Mouse (Mus musculus) CH12.LX (cell line): ENCODE measurements around the gene Jph2.

ENCODE experiments used
- BHLHE40 ChIP-seq: IDR thresholded peaks from 2 replicates; pipeline ENCODE4 v1.6.1; 2011; ENCODE audit warnings: mild to moderate bottlenecking, low read depth, low read length, improper control_type of control experiment
- CTCF ChIP-seq, 2 experiments: IDR thresholded peaks in 1 of 2; conservative IDR thresholded peaks in 1 of 2; 2 replicates each; pipeline ENCODE4 v1.5.1; 2011 to 2012; ENCODE audit warnings: low read depth in 2 of 2, low read length in 2 of 2, improper control_type of control experiment in 1 of 2, inconsistent platforms in 1 of 2, mild to moderate bottlenecking in 1 of 2, moderate library complexity in 1 of 2
- EP300 ChIP-seq: IDR thresholded peaks from 2 replicates; pipeline ENCODE4 v1.6.1; 2011; ENCODE audit warnings: low read length, improper control_type of control experiment
- GABPA ChIP-seq: IDR thresholded peaks from 2 replicates; pipeline ENCODE4 v1.6.1; 2012; ENCODE audit warnings: low read depth, low read length, improper control_type of control experiment, inconsistent platforms; ENCODE audit not compliant: insufficient replicate concordance
- MAFK ChIP-seq: IDR thresholded peaks from 2 replicates; pipeline ENCODE4 v1.6.1; 2011; ENCODE audit warnings: low read length, improper control_type of control experiment; ENCODE audit not compliant: insufficient replicate concordance
- NRF1 ChIP-seq: IDR thresholded peaks from 2 replicates; pipeline ENCODE4 v1.6.1; 2014; ENCODE audit warnings: low read depth, mild to moderate bottlenecking, inconsistent platforms, low read length, improper control_type of control experiment, moderate library complexity
- POLR2A ChIP-seq: IDR thresholded peaks from 2 replicates; pipeline ENCODE4 v1.6.1; 2011; ENCODE audit warnings: low read depth, mild to moderate bottlenecking, improper control_type of control experiment, low read length
- SIN3A ChIP-seq: IDR thresholded peaks from 2 replicates; pipeline ENCODE4 v1.6.1; 2012; ENCODE audit warnings: low read length, improper control_type of control experiment, inconsistent platforms
- SMC3 ChIP-seq: IDR thresholded peaks from 2 replicates; pipeline ENCODE4 v1.6.1; 2011; ENCODE audit warnings: low read depth, low read length, improper control_type of control experiment
- UBTF ChIP-seq: IDR thresholded peaks from 2 replicates; pipeline ENCODE4 v1.6.1; 2012; ENCODE audit warnings: low read depth, mild to moderate bottlenecking, inconsistent platforms, low read length, improper control_type of control experiment, moderate library complexity
- USF1 ChIP-seq: IDR thresholded peaks from 2 replicates; pipeline ENCODE4 v1.6.1; 2014; ENCODE audit warnings: low read depth, mild to moderate bottlenecking, inconsistent platforms, low read length, improper control_type of control experiment
- USF2 ChIP-seq: conservative IDR thresholded peaks from 2 replicates; pipeline ENCODE4 v1.6.1; 2011; ENCODE audit warnings: low read depth, low read length, improper control_type of control experiment
- ZC3H11A ChIP-seq: IDR thresholded peaks from 2 replicates; pipeline ENCODE4 v1.6.1; 2012; ENCODE audit warnings: low read depth, mild to moderate bottlenecking, inconsistent platforms, low read length, improper control_type of control experiment
- ZNF384 ChIP-seq: IDR thresholded peaks from 2 replicates; pipeline ENCODE4 v1.6.1; 2012; ENCODE audit warnings: low read depth, low read length, improper control_type of control experiment, inconsistent platforms

DNA sequence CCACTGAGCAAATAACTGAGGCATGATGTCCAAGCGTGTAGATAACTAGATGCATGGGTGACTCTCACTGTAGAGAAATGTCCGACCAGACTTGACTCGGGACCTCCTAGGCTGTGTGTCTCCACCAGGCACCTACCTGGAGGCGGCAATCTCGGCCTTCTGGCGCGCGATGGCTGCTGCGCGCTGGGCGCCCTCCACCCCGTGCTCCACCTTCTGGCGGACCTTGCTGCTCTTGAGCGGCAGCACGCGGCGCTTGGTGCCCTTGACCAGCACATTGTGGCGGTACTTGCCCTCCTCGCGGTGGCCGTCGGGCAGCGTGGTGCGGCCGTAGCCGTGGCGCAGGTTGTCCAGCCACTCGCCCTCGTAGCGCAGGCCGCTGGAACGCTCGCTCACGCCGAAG, 22.3 kb downstream of the Jph2 start:
- no peak for TF ChIP-seq CTCF (conservative IDR thresholded peaks at IDR 0.05 in 1 of 2, IDR thresholded peaks at IDR 0.05 in 1 of 2; ENCODE audit: low read depth in 2 of 2, low read length in 2 of 2)
- no peak for TF ChIP-seq POLR2A
- TF ChIP-seq EP300: no peak
- no peak for TF ChIP-seq MAFK
- TF ChIP-seq USF2: no peak
- TF ChIP-seq ZC3H11A: no peak
- TF ChIP-seq SIN3A: no peak
- no peak for TF ChIP-seq UBTF
- no peak for TF ChIP-seq USF1
- TF ChIP-seq BHLHE40: no peak
- TF ChIP-seq NRF1: no peak
- TF ChIP-seq SMC3: no peak
- TF ChIP-seq GABPA: no peak
- TF ChIP-seq ZNF384: no peak
